Mouse (Mus musculus) embryonic facial prominence, embryonic 11.5 days (tissue): ENCODE measurements around the gene Ubr7. TPM values are rescaled to one million over a fixed set of nuclear protein-coding genes. Genes with fewer than 3 reads are reported as not detected.
A peak's percentile ranks its signal among the peaks of the same experiment; 100 is the strongest.

Experiments
- ATAC-seq: fragments of 200-750 bp; cut with Nextera tagmentation; replicated peaks from 2 replicates; pipeline ENCODE4 v1.8.0; 2017; ENCODE audit warnings: low read depth; ENCODE audit not compliant: insufficient number of reproducible peaks, low FRiP score, low TSS enrichment
- DNase-seq: peaks from one replicate; pipeline ENCODE4 v3.0.0-alpha.2; 2015; ENCODE audit warnings: low spot score
- H3K27ac ChIP-seq: fragments of 300-500 bp; sonication (generic); replicated peaks from 2 replicates; pipeline ENCODE4 v1.5.1; 2014; ENCODE audit warnings: mild to moderate bottlenecking, low read depth, low read length, control low read depth
- H3K27me3 ChIP-seq: fragments of 300-500 bp; sonication (generic); 2 replicates; pipeline ENCODE4 v1.6.1; 2014; ENCODE audit warnings: mild to moderate bottlenecking, low read length, moderate library complexity, mixed read lengths; ENCODE audit not compliant: control insufficient read depth, insufficient read depth
- H3K36me3 ChIP-seq: fragments of 300-500 bp; sonication (generic); replicated peaks from 2 replicates; pipeline ENCODE4 v1.6.1; 2014; ENCODE audit warnings: low read depth, mild to moderate bottlenecking, low read length, moderate library complexity, mixed read lengths; ENCODE audit not compliant: control insufficient read depth, insufficient read depth
- H3K4me1 ChIP-seq: fragments of 300-500 bp; sonication (generic); 2 replicates; pipeline ENCODE4 v1.6.1; 2014; ENCODE audit warnings: low read length, mixed read lengths; ENCODE audit not compliant: control insufficient read depth, insufficient read depth
- H3K4me2 ChIP-seq: fragments of 300-500 bp; sonication (generic); 2 replicates; pipeline ENCODE4 v1.6.1; 2014; ENCODE audit warnings: low read depth, mild to moderate bottlenecking, control low read depth, low read length, moderate library complexity
- H3K4me3 ChIP-seq: fragments of 300-500 bp; sonication (generic); 2 replicates; pipeline ENCODE4 v1.5.1; 2014; ENCODE audit warnings: low read depth, low read length, control low read depth
- H3K9ac ChIP-seq: fragments of 300-500 bp; sonication (generic); replicated peaks from 2 replicates; pipeline ENCODE4 v1.6.1; 2014; ENCODE audit warnings: mild to moderate bottlenecking, control low read depth, low read length
- H3K9me3 ChIP-seq: fragments of 300-500 bp; sonication (generic); replicated peaks from 2 replicates; pipeline ENCODE4 v1.6.1; 2016; ENCODE audit warnings: mild to moderate bottlenecking, low read length, inconsistent platforms, mixed read lengths; ENCODE audit not compliant: control insufficient read depth
- WGBS: fragments of 180-500 bp; shearing (Covaris S2); extraction: QIAGEN DNeasy Blood & Tissue Kit; methylation state at CpG from one replicate; pipeline ENCODE4 v1.1.7; 2014; 5-methylcytosine and 5-hydroxymethylcytosine counted together
- polyA plus RNA-seq: library from polyadenylated mRNA; unstranded; fragments of >200 nt; fragmentation: Nextera tagmentation; extraction: Ambion mirVana; gene quantifications from 2 replicates; pipeline ENCODE4 v1.2.1, GENCODE M21; 2014

The Ubr7 gene
- polyA plus RNA-seq, 1 experiment from 2014 or later = 68.1 TPM

GRCm38 (mm10) chr12:102730798-102731619 lies 26.8 kb upstream of the Ubr7 start:
- peak overlapping the region; percentile 40 for H3K9ac ChIP-seq

DNA sequence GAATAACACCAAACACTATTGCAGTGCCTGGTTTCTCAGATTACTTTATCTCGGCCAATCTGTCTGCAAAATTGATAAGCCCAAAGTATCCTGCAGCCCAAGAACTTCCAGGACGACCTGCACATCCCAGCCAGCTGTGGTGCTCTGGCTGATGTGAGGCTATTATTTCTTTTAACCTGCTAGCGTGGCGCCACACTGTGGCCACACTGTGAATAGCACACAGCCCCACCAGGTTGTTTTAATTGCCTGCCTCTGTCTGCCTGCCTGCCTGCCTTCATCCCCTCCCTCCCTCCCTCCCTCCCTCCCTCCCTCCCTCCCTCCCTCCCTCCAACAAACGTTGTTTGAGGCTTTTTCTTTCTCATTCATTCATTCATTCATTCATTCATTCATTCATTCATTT lies 24.4 kb upstream of the Ubr7 start:
- no peaks in the 10 kb centered on the region for H3K9me3 ChIP-seq
- no peak overlapping the region for H3K4me2 ChIP-seq
- no peak overlapping the region for H3K4me3 ChIP-seq
- no peak overlapping the region for H3K9ac ChIP-seq
- ATAC-seq = no peak
- H3K27ac ChIP-seq = no peak overlapping the region
- no peaks in the 10 kb centered on the region for H3K27me3 ChIP-seq
- WGBS = 12% methylated on average over 5 of the region's 5 CpGs
- H3K4me1 ChIP-seq = peaks cover 7% of the 10 kb centered on the region; the same call in 1 of the 2 replicates
- no peaks in the 10 kb centered on the region for H3K36me3 ChIP-seq
- peak; percentile 77 for DNase-seq

More at GRCm38 (mm10) chr12:102730798-102731619, 26.8 kb upstream of the Ubr7 start:
- Histone ChIP-seq H3K4me2 (peak overlapping the region; percentile 24; the same call in 1 of the 2 replicates), H3K9me3 (no peaks in the 10 kb centered on the region), H3K4me3 (no peak overlapping the region), H3K27me3 (no peaks in the 10 kb centered on the region), H3K4me1 (peaks cover 7% of the 10 kb centered on the region; the same call in 1 of the 2 replicates), H3K27ac (peak overlapping the region; percentile 69), H3K36me3 (no peaks in the 10 kb centered on the region)
- DNase-seq (peak; percentile 31), ATAC-seq (no peak)
- WGBS = 40% methylated on average over 16 of the region's 16 CpGs

GRCm38 (mm10) chr12:102739096-102739495 lies 18.7 kb upstream of the Ubr7 start:
- H3K36me3 ChIP-seq = no peaks in the 10 kb centered on the region
- 83% methylated on average over 5 of the region's 5 CpGs for WGBS

DNA sequence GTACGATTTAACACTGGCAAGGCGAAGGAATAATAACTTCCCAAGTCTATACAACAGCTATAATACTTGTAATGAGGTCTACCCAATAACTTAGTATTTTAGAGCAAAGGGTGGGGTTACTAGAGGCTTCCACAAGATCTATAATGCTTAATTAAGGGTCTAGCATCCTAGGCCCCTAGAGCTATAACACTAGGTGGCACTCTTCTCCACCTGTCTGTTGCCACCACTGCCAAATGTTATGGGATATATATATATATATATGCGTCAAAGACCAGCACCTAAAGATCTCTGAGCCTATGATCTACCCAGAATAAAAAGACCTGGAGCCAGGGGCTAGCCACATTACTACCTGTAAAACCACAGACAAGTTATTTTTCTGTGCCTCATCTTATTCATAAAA lies 17.5 kb upstream of the Ubr7 start:
- H3K9me3 ChIP-seq = no peaks in the 10 kb centered on the region
- no peak for ATAC-seq
- no peaks in the 10 kb centered on the region for H3K36me3 ChIP-seq
- no peak overlapping the region for H3K4me2 ChIP-seq
- H3K4me3 ChIP-seq = no peak overlapping the region
- no peak overlapping the region for H3K27ac ChIP-seq
- H3K27me3 ChIP-seq = no peaks in the 10 kb centered on the region
- H3K9ac ChIP-seq = no peak overlapping the region
- peak; percentile 37 for DNase-seq
- WGBS = 68% methylated on average over 3 of the region's 3 CpGs
- peaks cover 3% of the 10 kb centered on the region; the same call in 1 of the 2 replicates for H3K4me1 ChIP-seq

More at GRCm38 (mm10) chr12:102739096-102739495, 18.7 kb upstream of the Ubr7 start:
- Histone ChIP-seq H3K27me3 (no peaks in the 10 kb centered on the region), H3K4me1 (peaks cover 3% of the 10 kb centered on the region; the same call in 1 of the 2 replicates), H3K9me3 (no peaks in the 10 kb centered on the region), H3K9ac (no peak overlapping the region), H3K4me2 (no peak overlapping the region), H3K4me3 (no peak overlapping the region), H3K27ac (no peak overlapping the region)
- no peak for ATAC-seq
- DNase-seq = no peak

- Histone ChIP-seq H3K4me1 (peaks cover 3% of the 10 kb centered on the region; the same call in 1 of the 2 replicates), H3K9me3 (no peaks in the 10 kb centered on the region), H3K9ac (no peak overlapping the region), H3K4me3 (no peak overlapping the region), H3K4me2 (no peak overlapping the region), H3K36me3 (no peaks in the 10 kb centered on the region), H3K27me3 (no peaks in the 10 kb centered on the region), H3K27ac (no peak overlapping the region)
- WGBS = 85% methylated on average over 7 of the region's 7 CpGs
- ATAC-seq = no peak
- DNase-seq = no peak
These were observed 15.7 kb upstream of the Ubr7 start for GRCm38 (mm10) chr12:102742056-102742455.

GRCm38 (mm10) chr12:102743036-102743588 lies 14.7 kb upstream of the Ubr7 start:
- peak overlapping the region; percentile 82 for H3K9ac ChIP-seq
- peaks cover under 1% of the 10 kb centered on the region; the same call in 1 of the 2 replicates for H3K36me3 ChIP-seq
- H3K9me3 ChIP-seq = no peaks in the 10 kb centered on the region
- ATAC-seq (peak; percentile 37), DNase-seq (no peak)
- WGBS = under 1% methylated on average over 33 of the region's 33 CpGs
- no peaks in the 10 kb centered on the region for H3K27me3 ChIP-seq
- peak overlapping the region; percentile 78 for H3K4me3 ChIP-seq
- peak overlapping the region; percentile 75 for H3K4me2 ChIP-seq
- peaks cover 3% of the 10 kb centered on the region; the same call in 1 of the 2 replicates for H3K4me1 ChIP-seq
- 0 out of 2 replicates have a peak overlapping the region, but pooled peaks have one; percentile 52 for H3K27ac ChIP-seq

GRCm38 (mm10) chr12:102743589-102744574 lies 13.9 kb upstream of the Ubr7 start, which contains the start of the genes Moap1 and Tmem251:
TSS of gene Moap1 (minus strand) at chr12:102743661.
TSS of gene Tmem251 (plus strand) at chr12:102743762.
- peak; percentile 93 for DNase-seq
- ATAC-seq = peak; percentile 94

More at GRCm38 (mm10) chr12:102743589-102744574, 13.9 kb upstream of the Ubr7 start, which contains the start of the genes Moap1 and Tmem251:
- peak within 1 kb of the TSS; percentile 65; the same call in 1 of the 2 replicates for H3K27ac ChIP-seq
- H3K27me3 ChIP-seq = no peaks in the 10 kb centered on the region
- H3K9ac ChIP-seq = peak within 1 kb of the TSS; percentile 82
- 1% methylated on average over 61 of the region's 63 CpGs for WGBS
- peaks cover 2% of the 10 kb centered on the region; the same call in 1 of the 2 replicates for H3K36me3 ChIP-seq
- peak within 1 kb of the TSS; percentile 75 for H3K4me2 ChIP-seq
- peak within 1 kb of the TSS; percentile 78 for H3K4me3 ChIP-seq
- H3K4me1 ChIP-seq = peaks cover 3% of the 10 kb centered on the region; the same call in 1 of the 2 replicates
- no peaks in the 10 kb centered on the region for H3K9me3 ChIP-seq
